Mouse (Mus musculus) olfactory bulb, adult 2 months (tissue): ENCODE measurements around the gene Uroc1.

Experiments
- CTCF ChIP-seq: fragments of 200-500 bp; IDR thresholded peaks from 2 replicates; pipeline ENCODE4 v1.5.1; 2012; ENCODE audit warnings: low read depth, mild to moderate bottlenecking, low read length, moderate library complexity; ENCODE audit not compliant: insufficient read depth
- POLR2A ChIP-seq: fragments of 200-500 bp; IDR thresholded peaks from 2 replicates; pipeline ENCODE4 v1.6.1; 2012; ENCODE audit warnings: mild to moderate bottlenecking, low read depth, low read length, moderate library complexity; ENCODE audit not compliant: insufficient read depth

DNA sequence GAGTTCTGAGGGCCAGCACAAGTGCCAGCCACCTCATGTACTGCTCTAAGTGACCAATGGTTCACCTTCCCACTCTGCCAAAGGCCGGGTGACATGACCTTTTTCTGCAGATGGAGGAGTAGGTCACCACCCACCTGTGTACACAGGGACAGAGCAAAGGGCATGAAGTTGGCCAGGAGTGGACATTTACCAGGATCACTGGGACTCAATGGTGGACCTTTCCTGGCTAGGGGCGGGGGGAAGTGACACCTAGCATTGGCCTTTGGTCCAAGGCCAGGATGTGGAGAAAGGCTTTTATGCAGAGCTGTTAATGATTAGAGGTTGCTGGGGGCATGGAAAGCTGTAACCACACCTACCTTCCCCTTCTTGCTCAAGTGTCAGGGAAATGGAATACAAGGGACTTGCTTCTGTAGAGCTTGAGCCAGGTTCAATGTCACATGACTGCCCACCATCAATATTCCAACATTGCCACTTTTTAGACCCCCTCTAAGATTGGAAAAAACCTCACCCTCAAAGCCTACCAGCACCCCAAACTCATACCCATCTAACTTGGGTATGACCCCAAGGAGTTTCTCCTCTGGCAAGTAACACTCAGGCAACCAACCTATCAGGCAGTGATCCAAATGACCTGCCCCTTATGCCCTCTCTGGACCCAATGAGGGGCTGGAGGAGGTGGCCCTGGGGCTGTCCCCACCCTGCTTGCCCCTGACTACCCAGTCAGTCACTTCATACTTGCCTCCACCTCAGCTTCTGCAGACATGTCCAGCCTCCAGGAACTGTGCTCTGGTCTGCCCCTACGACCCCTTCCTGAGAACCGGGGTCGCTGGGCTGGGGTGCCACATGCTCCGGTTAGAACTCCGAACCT lies at the start of gene Uroc1:
- TF ChIP-seq CTCF (no peak), POLR2A (no peak)
